Mouse (Mus musculus): ENCODE measurements at regions not wholly inside any gene's neighbourhood (a gene's known extent, or its start where the extent isn't known, plus 50 kb on each side); places are given as distances from the start of the nearest gene placed in this dataset.

DNA sequence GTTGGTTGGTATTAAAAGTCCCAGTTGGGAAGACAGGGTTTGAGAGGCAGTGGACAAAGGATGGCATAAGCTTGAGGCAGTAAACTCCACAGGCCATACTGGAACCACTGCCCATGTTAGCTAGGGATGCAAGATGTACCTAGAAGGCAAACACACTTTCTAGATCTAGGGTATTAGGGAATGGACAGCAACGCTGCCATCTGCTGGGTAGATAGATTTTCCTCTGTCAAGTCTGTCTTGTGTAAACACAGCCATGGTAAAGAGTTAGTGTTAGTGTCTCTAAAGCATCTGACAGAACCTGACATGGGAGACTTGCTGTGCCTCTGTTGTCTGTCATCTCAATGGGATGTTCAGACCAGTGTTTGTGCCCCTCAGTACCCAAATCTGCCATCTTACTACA, 573.5 kb upstream of the Adamts5 start:
- TF ChIP-seq POLR2AphosphoS2 (IDR thresholded peaks at IDR 0.05; ENCODE audit: insufficient read length, low read depth) (no peak), MAX (IDR thresholded peaks at IDR 0.05; ENCODE audit: low read depth) (no peak), POLR2A (IDR thresholded peaks at IDR 0.05; ENCODE audit: insufficient read length, low read depth) (no peak), CEBPB (IDR thresholded peaks at IDR 0.05; ENCODE audit: insufficient read depth, poor library complexity, severe bottlenecking) (no peak), TCF12 (IDR thresholded peaks at IDR 0.05; ENCODE audit: insufficient read depth, poor library complexity, severe bottlenecking) (no peak), E2F4 (IDR thresholded peaks at IDR 0.05; ENCODE audit: insufficient read depth) (no peak), SRF (IDR thresholded peaks at IDR 0.05; ENCODE audit: control insufficient read depth, insufficient read length, low read depth) (no peak), MYOD1 (IDR thresholded peaks at IDR 0.05; ENCODE audit: control insufficient read depth in 1 of 3, insufficient read length in 2 of 3, low read depth in 2 of 3) (no peak), MYOG (IDR thresholded peaks at IDR 0.05; ENCODE audit: control insufficient read depth in 1 of 3, insufficient read depth in 1 of 3, insufficient read length in 2 of 3, low read depth in 2 of 3) (no peak)

Data from myocyte (in vitro differentiated cells).